Mouse (Mus musculus) liver, postnatal 0 days (tissue): ENCODE data around the gene Snx22.

Experiments
- CTCF ChIP-seq: sonication (generic); IDR thresholded peaks from 2 replicates; pipeline ENCODE4 v1.5.1; 2016; ENCODE audit warnings: antibody characterized with exemption, low read depth
- EP300 ChIP-seq: IDR thresholded peaks from 2 replicates; pipeline ENCODE4 v1.6.1; 2016; ENCODE audit warnings: antibody characterized with exemption, low read depth, mild to moderate bottlenecking

DNA sequence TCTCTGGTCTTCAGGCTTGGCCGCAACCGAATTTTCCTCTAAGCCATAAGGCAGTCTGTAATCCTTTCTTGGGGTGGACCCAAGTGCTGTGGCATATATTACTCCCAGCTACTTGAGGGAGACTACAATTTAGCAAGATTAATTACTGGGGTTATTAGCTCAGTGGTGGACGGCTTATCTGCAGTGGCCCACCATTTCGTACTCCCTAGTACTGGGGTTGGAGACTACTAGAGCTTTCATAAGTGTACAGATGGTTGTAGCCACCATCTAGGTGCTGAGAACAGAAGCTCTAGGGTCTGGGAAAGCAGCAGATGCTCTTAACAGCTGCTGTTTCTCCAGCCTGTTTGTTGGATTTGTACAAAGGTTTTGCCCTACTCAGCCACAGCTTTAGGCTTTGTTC lies 8.5 kb downstream of the Snx22 start:
- TF ChIP-seq CTCF, result no peak
- TF ChIP-seq EP300, result no peak
